Mouse (Mus musculus): ENCODE results near the gene Hba-a1.
A peak's percentile ranks its signal among the peaks of the same experiment; 100 is the strongest.
"Not testable (repeated sequence)": the region's sequence is repeated elsewhere in the genome, so short reads cannot be mapped to it uniquely, and the experiment has no call there.

The Hba-a1 gene

DNA sequence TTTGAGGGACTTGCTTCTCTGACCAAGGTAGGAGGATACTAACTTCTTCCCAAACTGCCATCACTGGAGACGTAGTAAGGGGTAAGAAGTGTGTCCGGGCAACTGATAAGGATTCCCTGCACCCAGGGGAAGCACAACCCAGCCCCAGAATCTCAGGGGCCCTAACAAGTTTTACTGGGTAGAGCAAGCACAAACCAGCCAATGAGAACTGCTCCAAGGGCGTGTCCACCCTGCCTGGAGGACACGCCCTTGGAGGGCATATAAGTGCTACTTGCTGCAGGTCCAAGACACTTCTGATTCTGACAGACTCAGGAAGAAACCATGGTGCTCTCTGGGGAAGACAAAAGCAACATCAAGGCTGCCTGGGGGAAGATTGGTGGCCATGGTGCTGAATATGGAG lies 12.9 kb downstream of the Hba-a1 start, which contains the start of gene Hba-a2:
TSS of gene Hba-a2 (plus strand) at position 287 of the 400 bp plus-strand sequence.
- DNase-seq (ENCODE audit: low read depth, low spot score), result not testable (repeated sequence)

DNA sequence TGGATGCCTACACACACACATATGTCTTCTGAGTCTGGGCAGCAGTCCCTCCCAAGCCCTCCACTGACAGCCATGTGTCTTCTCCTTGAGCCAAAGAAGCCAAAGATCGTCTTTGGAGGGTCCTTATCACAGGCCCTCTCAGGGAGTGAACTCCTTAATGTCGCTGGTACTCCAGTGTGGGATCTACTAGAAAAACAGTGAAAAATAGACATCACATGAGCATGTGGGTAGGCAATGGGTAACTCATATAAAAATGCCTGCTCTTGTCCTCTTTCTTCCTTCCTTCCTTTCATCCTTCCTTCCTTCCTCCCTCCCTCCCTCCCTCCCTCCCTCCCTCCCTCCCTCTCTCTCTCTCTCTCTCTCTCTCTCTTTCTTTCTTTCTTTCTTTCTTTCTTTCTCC lies 14.1 kb downstream of the Hba-a1 start:
- DNase-seq (ENCODE audit: low read depth, low spot score), result not testable (repeated sequence)

DNA sequence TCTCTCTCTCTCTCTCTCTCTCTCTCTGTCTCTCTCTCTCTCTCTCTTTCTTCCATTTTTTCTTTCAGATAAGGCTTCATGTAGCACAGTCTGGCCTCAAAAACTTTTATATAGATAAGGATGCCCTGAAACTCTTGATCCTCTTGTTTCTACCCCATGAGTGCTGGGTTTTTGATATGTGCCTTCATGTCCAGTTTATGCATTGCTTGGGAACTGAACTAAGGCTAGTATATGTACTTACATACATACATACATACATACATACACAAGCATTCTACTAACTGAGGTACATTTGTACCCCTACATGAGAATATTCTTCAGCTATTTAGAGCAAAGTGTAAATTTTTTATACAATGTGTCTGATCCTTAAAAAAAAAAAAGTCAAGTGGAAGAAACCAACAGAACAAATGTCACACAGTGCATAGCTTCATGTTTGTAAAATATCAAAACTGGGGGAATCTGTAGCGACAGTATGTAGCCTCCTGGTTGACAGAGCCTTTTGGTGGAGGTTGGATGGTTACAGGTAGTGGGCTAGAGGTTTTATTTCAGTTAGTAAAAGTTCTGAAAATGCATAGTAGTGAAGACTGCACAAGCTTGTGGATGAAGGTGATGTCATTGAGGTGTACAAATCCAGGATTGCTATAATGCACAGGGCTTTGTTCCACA lies 14.7 kb downstream of the Hba-a1 start:
- DNase-seq (ENCODE audit: low read depth, low spot score), result no peak

DNA sequence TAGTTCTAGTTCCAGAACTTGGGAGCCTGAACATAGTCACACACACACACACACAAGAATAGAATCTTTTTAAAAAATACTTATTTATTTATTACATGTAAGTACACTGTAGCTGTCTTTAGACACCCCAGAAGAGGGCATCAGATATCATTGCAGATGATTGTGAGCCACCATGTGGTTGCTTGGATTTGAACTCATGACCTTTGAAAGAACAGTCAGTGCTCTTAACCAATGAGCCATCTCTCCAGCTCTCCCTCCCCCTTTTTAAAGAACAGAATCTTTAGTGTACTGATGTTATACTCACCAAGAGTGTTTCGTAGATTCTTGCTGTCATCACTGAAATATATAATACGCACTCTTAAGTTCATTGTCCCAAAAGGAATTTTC lies 15.2 kb downstream of the Hba-a1 start:
- DNase-seq (ENCODE audit: low read depth, low spot score), result no peak

DNA sequence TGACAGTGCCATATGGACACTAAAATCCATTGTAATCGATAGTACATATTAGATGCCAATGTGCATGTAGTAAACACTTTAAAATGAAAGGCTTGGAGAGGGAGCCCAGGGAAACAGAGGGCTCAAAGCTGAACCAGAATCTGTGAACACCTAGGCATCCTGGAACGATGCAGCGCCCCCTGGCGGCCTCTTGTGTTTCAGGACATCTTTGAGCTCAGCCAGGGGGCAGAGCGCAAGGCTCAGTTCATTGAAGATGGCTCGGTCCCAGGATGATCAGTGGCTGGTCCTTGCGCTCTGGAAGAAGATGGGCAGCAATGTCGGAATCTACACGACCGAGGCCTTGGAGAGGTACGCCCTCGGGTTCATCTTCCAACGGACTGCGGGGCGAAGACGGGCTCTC lies 16.6 kb downstream of the Hba-a1 start, which contains the start of gene Hbq1a:
TSS of gene Hbq1a (plus strand) at position 205 of the 400 bp plus-strand sequence.
- DNase-seq (ENCODE audit: low read depth, low spot score), result peak; percentile 47

DNA sequence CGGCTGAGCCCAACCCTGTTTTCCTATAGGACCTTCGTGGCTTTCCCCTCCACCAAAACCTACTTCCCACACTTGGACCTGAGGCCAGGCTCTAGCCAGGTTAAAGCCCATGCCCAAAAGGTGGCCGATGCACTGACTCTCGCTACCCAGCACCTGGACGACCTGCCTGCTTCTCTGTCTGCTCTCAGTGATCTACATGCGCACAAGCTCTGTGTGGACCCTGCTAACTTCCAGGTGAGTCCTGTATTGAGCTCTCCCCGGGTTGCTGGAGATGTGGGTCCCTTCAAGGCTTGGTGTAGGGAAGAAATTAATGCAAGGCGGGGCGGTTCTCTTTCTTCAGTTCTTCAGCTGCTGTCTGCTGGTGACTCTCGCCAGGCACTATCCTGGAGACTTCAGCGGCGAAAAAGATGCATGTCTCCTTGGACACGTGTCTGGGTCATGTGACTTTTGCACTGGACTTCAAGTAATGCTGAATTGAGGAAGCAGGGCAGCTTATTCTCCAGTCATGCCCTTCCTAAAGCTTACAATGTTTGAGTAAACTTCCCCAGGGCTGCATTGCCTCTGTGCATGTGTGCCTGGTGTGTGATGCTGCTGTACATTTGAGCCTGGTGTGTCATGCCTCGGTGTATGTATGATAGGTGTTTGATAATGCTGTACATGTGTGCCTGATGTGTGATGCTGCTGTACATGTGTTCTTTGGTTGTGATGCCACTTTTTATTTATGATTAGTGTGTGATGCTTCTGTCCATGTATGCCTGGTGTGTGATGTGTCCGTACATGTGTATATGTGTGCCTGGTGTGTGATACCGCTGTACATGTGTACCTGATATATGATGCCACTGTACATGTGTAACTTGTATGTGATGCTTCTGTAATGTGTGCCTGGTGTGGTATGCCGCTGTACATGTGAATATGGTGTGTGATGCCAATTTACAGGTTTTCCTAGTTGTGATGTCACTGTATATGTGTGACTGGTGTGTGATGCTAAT lies 17.3 kb downstream of the Hba-a1 start:
- DNase-seq (ENCODE audit: low read depth, low spot score), result peak; percentile 31

DNA sequence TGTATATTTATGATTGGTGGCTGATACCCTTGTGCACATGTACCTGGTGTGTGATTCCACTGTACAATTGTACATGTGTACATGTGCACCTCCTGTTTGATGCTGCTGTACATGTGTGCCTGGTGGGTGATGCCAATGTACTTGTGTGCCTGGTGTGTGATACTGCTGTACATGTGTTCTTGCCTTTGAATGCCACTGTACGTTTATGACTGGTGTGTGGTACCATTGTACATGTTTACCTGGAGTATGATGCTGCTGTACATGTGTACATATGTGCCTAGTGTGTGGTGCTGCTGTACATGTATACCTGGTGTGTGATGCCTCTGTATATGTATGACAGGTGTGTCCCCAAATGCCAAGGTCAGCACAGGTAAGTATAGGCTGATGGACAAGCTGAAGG lies 18.2 kb downstream of the Hba-a1 start:
- DNase-seq (ENCODE audit: low read depth, low spot score), result no peak

DNA sequence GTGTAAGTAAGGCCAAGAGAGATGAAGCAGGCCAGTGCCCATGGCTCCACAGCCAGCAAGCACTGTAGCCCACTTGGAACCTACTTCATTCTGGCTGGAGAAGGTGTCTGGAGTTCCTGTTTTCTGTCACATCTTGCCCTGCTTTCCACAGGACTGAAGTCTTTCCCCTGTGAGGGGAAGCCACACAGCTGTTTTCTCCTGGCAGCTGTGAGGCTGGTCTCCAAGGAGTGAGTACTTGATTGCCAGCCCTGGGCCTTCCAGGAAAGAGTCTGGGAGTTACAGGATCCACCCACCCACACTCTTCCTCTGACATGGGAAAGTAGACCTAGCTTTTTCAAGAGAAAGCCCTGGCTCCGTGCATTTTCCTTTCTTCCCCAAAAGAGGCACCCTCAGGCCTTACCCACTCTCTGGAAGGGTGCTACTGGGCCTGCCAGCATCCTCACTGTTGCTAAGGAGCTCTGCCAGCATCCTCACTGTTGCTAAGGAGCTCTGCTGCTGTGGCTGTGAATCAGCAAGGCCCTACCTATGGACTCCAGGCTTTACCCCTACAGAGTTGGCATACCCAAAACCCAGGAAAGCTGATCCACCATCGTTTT lies 19.6 kb downstream of the Hba-a1 start:
- no peak for DNase-seq (ENCODE audit: low read depth, low spot score)

DNA sequence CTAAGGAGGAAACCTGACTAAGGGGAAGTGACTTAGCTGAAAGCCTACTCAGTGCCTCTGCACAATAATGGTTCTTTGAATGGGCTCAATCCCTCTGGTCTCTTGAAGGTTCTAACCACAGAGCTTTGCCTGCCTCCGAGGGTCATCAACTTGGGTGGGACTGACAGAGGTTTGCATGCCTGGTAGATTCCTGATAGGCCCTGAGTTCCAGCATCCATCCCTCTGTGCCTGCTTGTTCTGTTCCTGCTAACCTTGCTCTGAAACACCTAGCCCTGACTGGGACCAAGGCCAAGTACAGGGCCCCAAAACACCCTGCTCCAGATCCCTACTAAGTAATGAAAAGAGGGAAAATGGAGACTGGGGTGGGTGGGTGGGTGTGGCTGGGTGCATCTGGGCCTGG lies 20.1 kb downstream of the Hba-a1 start:
- DNase-seq (ENCODE audit: low read depth, low spot score), result no peak

DNA sequence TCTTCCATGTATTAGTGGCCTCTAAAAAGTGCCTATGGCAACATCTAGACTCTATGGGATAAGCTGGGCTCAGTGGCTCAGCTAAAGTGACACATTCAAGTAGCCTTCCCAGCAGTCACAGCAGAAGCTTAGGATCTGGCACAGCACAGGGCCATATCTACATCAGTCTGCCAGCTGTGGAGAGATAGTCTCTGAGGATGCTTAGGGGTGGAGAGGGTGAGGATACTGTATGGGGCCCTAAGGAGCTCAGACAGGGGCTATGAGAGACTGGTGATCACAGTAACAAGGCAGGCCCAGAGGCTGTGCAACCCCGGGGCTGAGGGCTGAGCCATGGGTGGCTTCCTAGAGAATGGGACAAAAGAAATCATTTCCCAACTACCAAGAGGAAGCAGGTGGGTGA lies 23.7 kb downstream of the Hba-a1 start:
- no peak for DNase-seq (ENCODE audit: low read depth, low spot score)

DNA sequence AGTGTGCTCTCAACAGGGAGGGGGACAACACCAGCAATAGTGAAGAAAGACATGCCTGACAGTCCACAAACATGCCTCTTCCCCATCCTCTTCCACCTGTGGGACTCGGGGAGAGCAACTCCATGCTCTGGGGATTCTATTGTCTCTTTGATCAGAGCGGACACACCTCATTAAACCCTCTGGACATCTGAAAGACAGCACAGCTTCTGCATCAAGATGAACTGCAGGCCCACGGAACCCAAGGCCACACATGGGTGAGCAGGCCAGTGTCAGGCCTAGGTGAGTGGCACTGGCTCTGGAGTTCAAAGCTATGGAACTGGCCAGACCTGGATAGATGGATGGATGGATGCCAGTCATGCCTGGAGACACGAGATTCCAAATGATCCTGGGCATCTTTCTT lies 26.1 kb downstream of the Hba-a1 start:
- DNase-seq (ENCODE audit: low read depth, low spot score), result no peak

DNA sequence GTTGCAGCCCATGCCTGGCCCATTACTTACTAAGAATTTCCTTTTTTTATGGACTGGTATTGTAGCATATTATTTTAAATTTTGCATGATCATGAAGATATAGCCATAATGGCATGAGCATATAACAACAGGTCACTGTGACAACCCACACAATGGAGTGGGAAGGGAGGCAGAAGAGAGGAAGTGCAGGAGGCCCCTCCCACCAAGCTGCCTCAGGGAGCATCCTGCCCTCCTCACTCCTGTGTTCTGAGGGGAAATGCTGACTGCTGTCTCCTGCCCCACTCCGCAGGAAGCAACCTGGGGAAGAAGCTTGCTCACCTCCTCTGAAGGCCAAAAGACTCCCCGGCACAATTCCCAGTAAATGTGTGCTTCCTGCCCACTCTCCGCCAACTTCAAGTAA lies 26.6 kb downstream of the Hba-a1 start:
- DNase-seq (ENCODE audit: low read depth, low spot score), result no peak

DNA sequence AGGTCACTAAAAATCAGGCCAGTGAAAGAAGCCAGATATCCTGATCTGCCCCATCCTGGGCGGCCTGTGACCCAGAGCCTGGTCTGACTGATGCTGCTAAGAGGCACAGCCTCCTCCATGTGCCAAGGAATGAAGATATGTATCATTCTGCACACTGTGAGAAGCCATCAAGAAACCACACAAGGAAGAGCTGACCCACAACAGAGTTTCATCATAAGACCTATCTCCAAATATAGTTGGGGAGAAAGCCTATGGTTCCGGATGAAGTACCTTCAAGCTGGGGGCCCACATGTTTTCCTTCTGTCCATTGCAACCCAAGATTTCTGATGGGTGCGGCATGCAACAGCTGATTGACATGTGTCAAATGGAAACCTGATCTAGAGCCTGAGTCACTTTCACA lies 32.7 kb downstream of the Hba-a1 start:
- no peak for DNase-seq (ENCODE audit: low read depth, low spot score)

DNA sequence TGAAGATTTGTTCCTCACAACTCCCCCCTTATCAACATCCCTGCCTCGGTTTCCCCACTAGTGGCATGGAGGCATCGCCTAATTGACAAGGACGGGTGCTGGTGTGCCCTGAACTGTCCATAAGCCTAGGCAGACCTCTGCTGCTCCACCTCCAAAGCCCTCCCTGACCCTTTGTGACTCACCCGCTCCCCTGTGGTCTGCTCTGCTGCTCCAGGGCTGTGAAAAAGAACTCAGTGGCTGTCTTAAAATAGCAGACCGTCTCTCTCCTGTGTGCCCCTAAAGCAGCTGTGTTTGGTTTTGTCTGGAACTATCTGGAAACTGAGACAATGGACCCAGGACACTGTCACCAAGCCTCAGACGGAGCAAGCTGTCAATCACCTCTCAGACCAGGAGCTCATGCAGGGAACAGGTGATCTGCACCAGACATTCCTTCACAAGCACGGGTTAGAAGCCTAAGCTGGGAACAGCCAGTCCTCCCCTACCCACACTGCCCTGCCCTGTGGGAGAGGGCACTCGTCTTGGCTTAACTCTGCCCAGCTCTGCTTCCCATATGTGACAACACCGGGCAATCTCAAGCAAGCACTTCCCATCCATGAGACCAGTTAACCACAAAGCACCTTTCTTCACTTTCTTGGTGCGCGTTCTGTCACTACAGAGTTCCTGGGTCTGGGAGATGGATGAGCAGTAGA lies 37.3 kb downstream of the Hba-a1 start:
- peak; percentile 39 for DNase-seq (ENCODE audit: low read depth, low spot score)

DNA sequence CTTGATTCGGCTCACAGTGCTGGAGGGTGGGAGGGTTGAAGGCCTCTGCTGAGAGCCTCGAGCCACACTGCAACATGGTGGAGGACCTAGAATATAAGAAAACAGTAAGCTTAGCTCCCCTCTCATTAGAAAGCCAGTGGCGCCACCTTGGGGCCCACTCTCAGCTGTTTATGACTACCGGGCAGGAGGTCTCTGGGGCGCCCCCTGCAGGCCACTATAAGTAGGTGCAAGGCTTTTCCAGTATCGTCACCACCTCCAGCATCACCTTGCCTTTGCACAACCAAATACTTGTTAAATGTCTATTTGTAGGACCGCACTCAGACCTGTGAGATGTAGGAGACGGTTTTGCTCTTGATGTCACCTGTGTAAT lies 37.9 kb downstream of the Hba-a1 start:
- DNase-seq (ENCODE audit: low read depth, low spot score), result peak; percentile 86

DNA sequence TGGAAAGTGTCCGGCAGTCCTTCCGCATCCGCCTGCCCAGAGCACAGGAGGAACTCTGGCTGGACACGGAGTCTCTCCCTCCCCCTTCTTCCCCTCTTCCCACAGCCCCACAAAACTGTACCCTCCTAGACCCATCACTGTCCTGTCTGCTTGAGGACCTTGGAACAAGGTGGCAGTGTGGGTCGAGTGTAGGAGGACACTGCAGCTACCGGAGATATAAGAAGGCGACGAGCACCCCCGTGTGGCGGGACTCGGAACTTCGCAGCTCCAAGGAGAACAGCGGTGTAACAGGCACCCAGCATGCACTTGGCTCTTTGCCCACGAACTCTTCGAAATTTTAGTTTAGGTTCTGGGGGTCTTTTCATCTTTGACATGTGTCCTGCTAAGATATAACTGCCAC lies 41.3 kb downstream of the Hba-a1 start:
- peak; percentile 84 for DNase-seq (ENCODE audit: low read depth, low spot score)

DNA sequence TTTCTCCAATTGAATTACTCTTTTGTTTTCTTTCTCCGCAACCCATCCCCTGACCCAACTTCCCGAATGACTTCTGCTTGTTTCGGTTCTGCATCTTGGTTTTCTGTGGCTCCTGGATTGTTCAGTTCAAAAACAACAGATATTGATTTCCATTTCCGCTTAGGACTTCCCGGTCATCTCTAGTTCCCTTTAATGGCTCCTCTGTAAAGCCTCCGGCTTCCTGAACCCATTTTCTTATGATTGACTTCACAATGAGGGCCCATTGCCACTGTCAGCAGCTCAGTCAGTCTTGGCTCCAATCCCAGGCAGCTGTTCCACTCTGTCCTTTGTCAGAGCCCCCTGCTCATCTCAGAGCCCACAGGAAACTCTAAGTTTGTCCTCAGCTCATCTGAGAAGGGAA lies 47.8 kb downstream of the Hba-a1 start:
- no peak for DNase-seq (ENCODE audit: low read depth, low spot score)

DNA sequence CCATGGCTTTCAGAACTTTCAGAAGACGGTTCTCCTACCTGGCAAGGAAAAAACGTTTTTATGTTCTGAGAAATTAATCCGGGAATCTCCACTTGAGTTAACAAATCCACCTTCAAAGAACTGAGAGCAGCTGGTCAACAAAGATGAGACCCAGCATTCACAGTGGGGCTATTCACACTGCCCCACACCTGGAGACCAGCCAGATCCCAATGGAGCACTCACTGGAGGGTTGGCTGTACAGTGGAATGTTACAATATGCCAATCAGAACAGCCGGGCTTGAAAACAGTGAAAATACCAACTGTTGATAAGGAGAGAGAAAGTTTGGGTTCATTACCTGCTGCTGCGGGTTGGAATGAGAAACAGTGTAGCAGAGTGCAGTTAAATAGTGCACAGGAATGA lies 48.5 kb downstream of the Hba-a1 start:
- DNase-seq (ENCODE audit: low read depth, low spot score), result no peak

DNA sequence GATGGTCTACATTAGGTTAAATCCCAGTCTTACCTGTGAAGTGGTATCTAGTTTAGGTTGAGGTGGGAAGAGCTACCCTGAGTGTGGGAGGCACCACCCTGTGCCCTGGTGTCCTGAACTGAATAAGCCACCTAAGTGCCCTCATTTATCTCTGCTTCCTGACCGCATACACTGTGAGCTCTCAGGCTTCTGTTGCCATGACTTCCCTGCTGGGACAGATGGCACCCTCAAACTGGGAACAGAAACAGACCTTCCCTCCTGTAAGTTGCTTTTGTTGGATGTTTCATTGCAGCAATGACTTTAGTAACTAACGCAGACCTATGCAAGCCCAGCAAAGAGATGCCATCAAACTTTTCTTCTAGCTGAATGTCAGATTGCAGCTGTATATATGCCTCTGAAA lies 49.9 kb downstream of the Hba-a1 start:
- no peak for DNase-seq (ENCODE audit: low read depth, low spot score)
